Mouse (Mus musculus): ENCODE measurements around the gene Rgs11. TPM values are rescaled to one million over a fixed set of nuclear protein-coding genes. Genes with fewer than 3 reads are reported as not detected.

Rgs11 gene
- polyA plus RNA-seq, 1 experiment from 2014 or later, result 8.5 TPM

DNA sequence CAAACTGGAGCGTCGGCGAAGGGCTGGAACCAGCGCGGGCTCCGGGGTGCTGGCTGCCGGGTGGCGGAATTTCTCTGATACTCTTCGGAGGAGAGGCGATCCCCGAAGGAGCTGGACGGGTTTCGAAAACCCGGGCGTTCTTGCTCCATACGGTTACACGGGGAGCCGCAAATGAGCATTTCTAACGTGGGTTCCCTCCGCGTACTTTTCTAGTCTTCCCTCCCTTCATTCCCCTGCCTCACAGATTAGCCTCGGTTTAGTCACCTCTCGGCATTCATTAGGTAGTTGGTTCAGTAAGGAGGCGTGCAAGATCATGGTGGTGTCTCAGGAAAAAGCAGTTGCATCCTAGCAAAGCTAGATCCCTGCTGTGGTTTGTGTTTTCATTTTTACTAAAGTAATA is 50.6 kb downstream of the Rgs11 start:
- Histone ChIP-seq H3K36me3 (ENCODE audit: control insufficient read depth, insufficient read depth, low read length) (peaks cover 33% of the 10 kb centered on the region), H3K4me2 (ENCODE audit: low read depth, low read length) (peak overlapping the region; percentile 90), H3K9ac (ENCODE audit: low read depth, low read length) (peak overlapping the region; percentile 99), H3K9me3 (ENCODE audit: control insufficient read depth, low read length) (no peaks in the 10 kb centered on the region), H3K27me3 (replicated peaks; ENCODE audit: control insufficient read depth, insufficient read depth, low read length) (no peaks in the 10 kb centered on the region), H3K4me3 (ENCODE audit: low read depth, low read length) (peak overlapping the region; percentile 97), H3K4me1 (ENCODE audit: control insufficient read depth, insufficient read depth, low read length) (0 out of 2 replicates have a peak, but pooled peaks cover 10% of the 10 kb centered on the region), H3K27ac (replicated peaks; ENCODE audit: low read depth, low read length) (peak overlapping the region; percentile 99)
- DNase-seq (ENCODE audit: low spot score), result no peak
- 0% methylated on average over 11 of the region's 24 CpGs for WGBS
- ATAC-seq (ENCODE audit: low read depth), result peak; percentile 7

DNA sequence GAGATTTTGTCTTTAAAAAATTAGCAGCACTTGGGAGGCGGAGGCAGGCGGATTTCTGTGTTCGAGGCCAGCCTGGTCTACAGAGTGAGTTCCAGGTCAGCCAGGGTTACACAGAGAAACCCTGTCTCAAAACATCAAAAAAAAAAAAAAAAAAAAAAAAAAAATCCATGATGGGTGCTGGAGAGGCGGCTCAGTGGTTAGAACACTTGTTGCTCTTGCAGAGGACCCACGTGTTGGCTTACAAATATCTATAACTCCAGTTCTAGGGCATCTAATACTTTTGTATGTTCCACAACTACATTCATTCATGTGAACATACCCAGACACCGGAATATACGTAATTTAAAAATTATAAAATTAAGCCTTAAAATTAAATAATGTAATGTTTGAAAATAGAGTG is 52.6 kb downstream of the Rgs11 start:
- H3K4me3 ChIP-seq (ENCODE audit: low read depth, low read length), result no peak overlapping the region
- no peak overlapping the region for H3K9ac ChIP-seq (ENCODE audit: low read depth, low read length)
- no peaks in the 10 kb centered on the region for H3K9me3 ChIP-seq (ENCODE audit: control insufficient read depth, low read length)
- H3K4me2 ChIP-seq (ENCODE audit: low read depth, low read length), result no peak overlapping the region
- WGBS, result 92% methylated on average over 7 of the region's 7 CpGs
- H3K4me1 ChIP-seq (ENCODE audit: control insufficient read depth, insufficient read depth, low read length), result 0 out of 2 replicates have a peak, but pooled peaks cover 10% of the 10 kb centered on the region
- no peak for DNase-seq (ENCODE audit: low spot score)
- H3K36me3 ChIP-seq (ENCODE audit: control insufficient read depth, insufficient read depth, low read length), result peaks cover 51% of the 10 kb centered on the region
- ATAC-seq (ENCODE audit: low read depth), result no peak
- no peaks in the 10 kb centered on the region for H3K27me3 ChIP-seq (replicated peaks; ENCODE audit: control insufficient read depth, insufficient read depth, low read length)
- no peak overlapping the region for H3K27ac ChIP-seq (replicated peaks; ENCODE audit: low read depth, low read length)

Other genes starting within 250 kb of the Rgs11 start
- 25.2 and 25.8 TPM in 2 replicates for gene Capn15, start 217.2 kb upstream of the Rgs11 start, polyA plus RNA-seq (2014; fragmentation: Nextera tagmentation; extraction: Ambion mirVana)
- gene Rab11fip3, start 133.4 kb upstream of the Rgs11 start, polyA plus RNA-seq (2014; fragmentation: Nextera tagmentation; extraction: Ambion mirVana), result 15.8 and 17.7 TPM in 2 replicates
- gene Decr2, start 112.6 kb upstream of the Rgs11 start, polyA plus RNA-seq (2014; fragmentation: Nextera tagmentation; extraction: Ambion mirVana), result 15.7 and 18.5 TPM in 2 replicates
- gene Nme4, start 107.3 kb upstream of the Rgs11 start, polyA plus RNA-seq (2014; fragmentation: Nextera tagmentation; extraction: Ambion mirVana), result 77.2 and 92.4 TPM in 2 replicates
- 2.1 and 3.0 TPM in 2 replicates for gene Tmem8, start 89.7 kb upstream of the Rgs11 start, polyA plus RNA-seq (2014; fragmentation: Nextera tagmentation; extraction: Ambion mirVana)
- gene Mrpl28, start 79.5 kb upstream of the Rgs11 start, polyA plus RNA-seq (2014; fragmentation: Nextera tagmentation; extraction: Ambion mirVana), result 177 and 183 TPM in 2 replicates
- 10.7 and 12.9 TPM in 2 replicates for gene Axin1, start 64.3 kb upstream of the Rgs11 start, polyA plus RNA-seq (2014; fragmentation: Nextera tagmentation; extraction: Ambion mirVana)
- gene Pdia2, start 3.9 kb upstream of the Rgs11 start, polyA plus RNA-seq (2014; fragmentation: Nextera tagmentation; extraction: Ambion mirVana), result 0.43 and 0.85 TPM in 2 replicates
- gene Arhgdig, start 4.8 kb downstream of the Rgs11 start, polyA plus RNA-seq (2014; fragmentation: Nextera tagmentation; extraction: Ambion mirVana), result 34.0 and 39.2 TPM in 2 replicates
- gene Fam234a, start 41.3 kb downstream of the Rgs11 start, polyA plus RNA-seq (2014; fragmentation: Nextera tagmentation; extraction: Ambion mirVana), result 39.4 and 42.3 TPM in 2 replicates
- 77.8 and 83.3 TPM in 2 replicates for gene Luc7l, start 49.9 kb downstream of the Rgs11 start, polyA plus RNA-seq (2014; fragmentation: Nextera tagmentation; extraction: Ambion mirVana)
- 0.85 and 1.0 TPM in 2 replicates for gene Neurl1b, start 211.9 kb downstream of the Rgs11 start, polyA plus RNA-seq (2014; fragmentation: Nextera tagmentation; extraction: Ambion mirVana)